Mouse (Mus musculus) gastrocnemius, postnatal 36 days (tissue): ENCODE data around the gene Nt5c3. TPM values are rescaled to one million over a fixed set of nuclear protein-coding genes. Genes with fewer than 3 reads are reported as not detected.
A peak's percentile ranks its signal among the peaks of the same experiment; 100 is the strongest.
"Not testable (repeated sequence)": the region's sequence is repeated elsewhere in the genome, so short reads cannot be mapped to it uniquely, and the experiment has no call there.

ENCODE experiments used
- DNase-seq, 2 experiments: peaks; one replicate each; pipeline ENCODE4 v3.0.0; 2022
- intact Hi-C: fragments of 180-260 bp; cut with DNase I; formaldehyde crosslinking; loops from one replicate; pipeline ENCODE4 v1.15.1; 2025
- total RNA-seq, 2 experiments: library from RNA; stranded (reverse); gene quantifications; 2 replicates each; pipeline ENCODE4 v1.2.3; 2021

The Nt5c3 gene
- total RNA-seq, 2 experiments from 2014 or later = 54.5 to 56.3 TPM

DNA sequence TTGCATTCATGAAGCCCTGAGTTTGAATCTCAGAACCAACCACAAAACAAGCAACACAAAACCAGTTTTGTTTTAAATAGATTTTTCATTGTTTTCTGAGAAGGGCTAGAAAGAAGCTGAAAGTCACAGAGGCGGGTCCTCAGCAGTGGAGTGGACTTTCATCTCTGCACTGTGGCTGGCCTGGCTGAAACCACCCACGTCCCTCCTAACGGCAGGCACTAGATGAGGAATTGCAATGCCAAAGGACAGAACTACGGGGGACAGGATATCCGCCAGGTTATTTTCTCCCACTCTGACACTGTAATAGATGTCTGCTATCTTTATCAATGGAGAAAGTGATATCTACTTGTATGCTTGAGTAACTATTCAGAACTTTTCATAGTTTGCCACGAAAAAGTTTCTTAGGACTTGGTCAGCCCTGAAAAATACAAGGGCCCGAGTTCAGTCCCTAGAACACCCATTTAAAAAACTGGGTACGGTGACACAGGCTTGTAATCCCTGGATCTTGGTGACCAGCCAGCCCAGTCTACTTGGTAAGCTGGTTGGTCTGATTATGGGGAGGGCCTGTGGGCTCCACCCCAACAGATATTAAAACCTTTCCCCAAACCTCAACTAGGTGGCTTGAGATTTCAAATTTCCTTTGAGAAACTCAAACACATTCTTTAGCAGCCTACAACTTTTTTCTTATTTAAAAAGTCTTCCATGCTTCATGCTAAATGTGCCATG, 17.4 kb downstream of the Nt5c3 start:
- intact Hi-C loops = loop anchor here (5.0 kb wide), 1 partner anchor 54 kb away; no protein-coding TSS in a partner anchor
- no peak for DNase-seq

DNA sequence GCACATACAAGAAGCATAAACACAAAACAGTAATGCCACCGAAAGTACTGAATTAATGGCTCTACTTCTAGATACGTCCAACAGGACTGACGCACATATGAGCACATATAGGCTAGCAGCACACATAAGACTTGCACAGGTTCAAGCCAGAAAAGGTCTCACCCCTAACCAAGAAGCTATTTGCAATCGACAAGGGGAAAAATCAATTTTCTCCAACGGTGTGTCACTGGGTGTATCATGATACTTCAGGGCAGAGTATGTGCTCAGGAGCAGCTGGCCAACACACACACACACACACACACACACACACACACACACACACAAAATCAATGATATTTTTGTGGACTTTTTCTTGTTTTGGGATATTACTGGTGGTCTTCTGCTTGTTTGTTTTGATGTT, 18.2 kb downstream of the Nt5c3 start:
- DNase-seq = no peak
- intact Hi-C loops = loop anchor here (5.0 kb wide), 1 partner anchor 53 kb away; no protein-coding TSS in a partner anchor

DNA sequence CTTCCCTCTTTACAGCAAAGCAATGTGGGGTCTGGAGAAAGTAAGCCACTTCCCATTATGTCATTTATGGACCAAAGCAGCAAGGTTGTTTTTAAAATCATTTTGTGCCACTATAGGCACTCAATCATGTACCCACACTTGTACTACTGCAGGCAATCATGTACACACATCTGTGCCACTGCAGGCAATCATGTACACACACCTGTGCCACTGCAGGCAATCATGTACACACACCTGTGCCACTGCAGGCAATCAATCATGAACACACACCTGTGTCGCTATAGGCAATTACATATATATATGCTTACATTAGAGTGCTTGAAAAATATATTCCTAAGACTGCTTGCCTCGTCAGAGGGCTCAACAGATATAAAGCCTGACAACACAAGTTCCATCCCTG, 18.8 kb downstream of the Nt5c3 start:
- DNase-seq = no peak
- intact Hi-C loops = loop anchor here (5.0 kb wide), 1 partner anchor 53 kb away; no protein-coding TSS in a partner anchor

DNA sequence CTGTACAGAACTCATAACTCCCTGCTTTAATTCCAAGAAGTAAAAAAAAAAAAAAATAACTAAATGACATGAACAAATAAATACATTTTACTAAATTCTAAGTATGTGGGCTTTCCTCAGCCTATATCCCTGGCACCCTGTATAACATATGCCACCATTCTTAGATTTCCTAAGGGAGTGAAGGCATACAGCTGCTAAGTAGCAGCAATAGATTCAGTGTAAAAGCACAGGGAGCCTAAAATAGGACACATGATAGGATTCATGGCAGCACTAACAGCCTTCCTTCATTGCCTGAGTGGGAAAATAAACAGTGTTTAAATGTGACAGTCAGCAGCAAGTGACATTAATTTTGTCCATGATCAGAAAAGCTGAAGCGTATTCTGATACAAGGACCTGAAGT, 19.4 kb downstream of the Nt5c3 start:
- no peak for DNase-seq
- intact Hi-C loops = no loop called here

DNA sequence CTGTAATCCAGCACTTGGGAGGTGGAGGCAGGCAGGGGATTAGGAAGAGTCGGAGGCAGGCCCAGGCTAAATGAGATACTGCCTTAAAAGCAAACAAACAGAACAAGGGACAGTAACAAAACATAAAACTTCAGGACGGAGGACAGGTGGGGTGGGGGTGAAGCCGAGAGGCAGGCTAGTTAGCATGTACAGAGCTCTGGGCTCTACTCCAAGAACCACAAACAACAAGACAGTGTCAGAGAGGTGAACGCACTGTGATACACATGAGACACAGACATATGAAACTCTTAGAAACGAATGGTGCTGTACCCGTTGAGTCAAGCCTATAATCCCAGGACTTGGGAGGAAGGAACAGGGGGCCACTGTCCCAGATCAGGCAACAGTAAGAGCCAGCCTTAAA, 19.9 kb downstream of the Nt5c3 start:
- intact Hi-C loops = no loop called here
- no peak for DNase-seq

DNA sequence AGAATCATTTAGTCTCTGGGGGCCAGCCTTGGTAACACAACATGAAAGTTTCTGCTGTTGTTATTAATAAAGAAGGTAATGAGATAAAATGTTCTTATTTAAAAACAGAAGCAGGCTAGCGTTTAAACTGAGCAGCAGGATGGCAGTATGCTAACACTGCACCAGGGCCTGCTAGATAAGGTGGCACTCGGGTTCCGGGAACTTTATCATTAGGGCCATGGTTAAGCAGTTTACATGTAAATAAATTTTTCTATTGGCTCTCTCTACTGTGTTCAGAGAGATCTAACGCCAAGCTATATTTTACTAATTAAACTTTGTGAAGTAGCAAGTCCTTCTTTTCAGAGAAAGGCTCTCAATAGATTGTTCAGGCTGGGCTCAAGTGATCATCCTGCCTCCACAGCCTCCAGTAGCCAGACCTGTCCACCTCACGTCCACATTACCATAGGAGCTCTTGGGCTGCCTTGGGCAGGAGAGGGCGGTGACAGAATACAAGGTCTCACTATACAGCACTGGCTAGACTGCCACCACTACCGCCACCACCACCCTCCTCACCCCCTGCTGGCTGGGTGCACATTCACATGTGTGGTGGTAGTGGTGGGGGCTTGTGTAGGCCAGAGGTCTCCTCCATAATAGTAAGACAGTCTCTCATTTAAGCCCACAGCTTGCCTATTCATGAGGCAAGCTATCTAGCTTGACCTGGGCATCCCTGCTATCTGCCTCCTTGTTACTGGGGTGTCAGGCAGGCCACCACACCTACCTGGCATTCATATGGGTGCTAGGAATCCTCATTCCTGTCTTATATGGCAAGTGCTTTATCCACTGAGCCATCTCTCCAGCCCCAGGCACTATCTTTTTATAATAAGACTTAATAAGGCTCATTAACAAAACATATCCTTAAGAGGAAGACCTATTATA, 20.9 kb downstream of the Nt5c3 start:
- intact Hi-C loops = no loop called here
- no peak for DNase-seq

DNA sequence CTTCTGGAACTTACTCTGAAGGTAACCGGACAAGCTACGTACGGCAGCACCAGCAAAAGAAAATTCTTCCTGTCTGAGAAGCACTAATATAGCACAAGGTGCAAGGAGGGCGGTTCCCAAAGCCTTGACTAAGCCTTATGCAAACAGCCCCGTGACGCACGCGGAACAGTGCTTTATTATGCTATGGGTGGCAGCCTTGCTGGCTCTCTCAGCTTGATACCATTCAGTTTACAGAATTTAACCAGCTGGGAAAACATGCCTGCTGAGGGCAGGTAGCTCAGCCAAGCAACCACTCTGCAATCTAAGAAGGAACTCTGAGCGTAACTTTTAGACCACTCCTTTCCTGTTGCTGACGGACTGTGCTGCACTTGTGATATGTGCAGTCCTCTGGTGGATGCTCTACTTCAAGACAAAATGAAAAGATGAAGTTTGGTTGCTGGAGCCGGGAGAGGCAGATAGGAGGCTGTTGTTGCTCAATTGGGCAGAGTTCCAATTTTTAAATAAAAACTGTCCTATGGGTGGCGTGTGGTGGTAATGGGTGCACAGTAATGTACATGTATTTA, 21.8 kb downstream of the Nt5c3 start:
- intact Hi-C loops = no loop called here
- DNase-seq = peak; percentile 36 to 53

DNA sequence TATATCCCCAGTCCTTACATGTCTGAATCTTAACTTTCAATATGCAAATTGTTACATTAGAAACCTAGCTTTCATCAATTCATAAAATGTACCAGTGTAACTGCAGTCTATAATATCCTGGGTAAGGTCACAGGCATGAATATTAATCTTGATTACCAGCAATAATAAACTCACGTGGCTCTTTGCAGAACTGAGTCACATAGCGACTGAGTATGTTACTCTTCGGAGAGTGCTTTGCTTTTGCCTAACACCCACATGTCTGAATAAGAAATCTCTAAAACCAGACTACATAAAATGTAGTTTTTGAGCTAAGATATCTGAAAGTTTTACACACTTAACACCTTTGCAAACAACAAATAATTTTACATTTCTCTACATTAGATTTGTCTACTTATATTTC, 22.4 kb downstream of the Nt5c3 start:
- no peak for DNase-seq
- intact Hi-C loops = no loop called here

DNA sequence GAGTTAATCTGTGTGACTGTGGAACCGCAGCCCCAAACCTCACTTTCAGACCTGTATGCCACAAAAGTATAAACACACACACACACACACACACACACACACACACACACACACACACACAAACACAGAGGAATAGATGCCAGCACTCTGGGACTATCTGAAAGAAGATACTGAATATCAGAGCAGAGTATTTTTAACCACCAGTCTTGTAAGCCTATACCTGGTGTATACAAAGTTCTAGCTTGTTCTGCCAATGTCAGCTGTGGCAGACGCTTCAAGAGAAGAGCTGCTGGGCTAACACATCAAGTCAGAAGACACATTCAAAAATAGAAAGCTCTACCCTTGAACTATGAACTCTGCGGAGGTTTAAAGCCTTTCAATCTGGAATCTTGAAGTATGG, 24.1 kb downstream of the Nt5c3 start:
- DNase-seq = peak; percentile 25 to 32
- intact Hi-C loops = no loop called here

DNA sequence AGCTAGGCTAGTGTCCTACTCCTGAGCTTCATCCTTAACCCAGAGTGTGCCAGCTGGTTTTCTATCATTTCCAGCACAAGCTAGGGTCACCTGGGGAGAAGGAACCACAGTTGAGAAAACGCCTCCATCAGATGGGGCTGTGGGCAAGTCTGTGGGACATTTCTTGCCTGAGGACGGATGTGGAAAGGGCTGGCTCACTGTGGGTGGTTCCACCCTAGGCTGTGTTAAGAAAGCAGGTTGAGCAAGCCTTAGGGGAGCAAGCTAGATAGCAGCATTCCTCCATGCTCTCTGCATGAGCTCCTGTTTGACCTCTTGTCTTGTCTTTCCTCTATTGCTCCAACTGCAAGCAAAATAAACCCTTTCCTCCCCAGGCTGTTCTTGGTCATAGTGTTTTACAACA, 33.0 kb downstream of the Nt5c3 start:
- intact Hi-C loops = no loop called here
- DNase-seq = no peak

DNA sequence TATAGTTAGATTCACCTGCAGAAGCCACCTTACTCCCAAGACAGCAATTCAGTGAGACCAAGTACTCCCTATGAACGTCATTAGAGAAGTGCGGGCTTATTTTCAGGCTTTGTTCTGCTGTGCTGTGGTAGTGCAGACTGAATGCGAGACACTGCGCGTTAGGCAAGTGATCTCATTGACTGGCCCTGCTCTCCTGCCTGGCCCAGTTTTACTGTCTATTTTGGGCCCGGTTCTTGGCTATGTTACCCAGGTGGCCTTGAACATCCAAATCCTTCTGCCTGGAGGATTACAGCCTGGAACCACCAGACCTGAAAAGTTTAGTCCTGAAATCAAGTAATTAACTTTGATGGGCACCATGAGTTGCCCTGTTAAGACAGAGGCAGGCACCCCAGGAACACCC, 35.2 kb downstream of the Nt5c3 start:
- intact Hi-C loops = no loop called here
- no peak for DNase-seq

DNA sequence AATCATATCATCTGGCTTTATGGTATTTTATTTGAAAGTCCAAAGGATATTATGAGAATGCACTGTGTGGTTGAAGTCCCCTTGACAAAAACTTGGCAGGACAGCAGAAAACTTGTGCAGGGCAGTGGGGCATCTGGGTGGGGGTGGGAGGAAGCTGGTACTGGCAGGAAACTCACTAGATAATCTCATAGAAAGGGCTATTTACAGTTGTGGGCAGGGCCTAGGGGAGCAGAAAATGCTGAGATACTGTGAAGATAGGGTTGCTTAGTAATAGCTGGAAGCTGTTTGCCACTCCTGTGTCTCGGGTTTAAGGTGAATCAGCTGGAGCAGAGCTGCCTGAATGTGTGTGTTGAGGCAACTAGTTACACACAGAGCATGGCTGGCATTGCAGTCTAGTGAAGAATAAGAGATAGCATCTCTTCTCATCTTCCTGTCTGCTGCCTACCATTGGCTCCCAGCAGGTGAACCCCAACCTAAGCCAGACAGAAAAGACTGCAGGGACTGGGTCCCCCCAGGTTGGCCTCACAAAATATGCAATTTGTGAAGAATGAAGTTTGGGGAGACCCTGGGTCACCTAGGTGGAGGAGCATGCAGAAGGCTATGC, 44.3 kb downstream of the Nt5c3 start:
- intact Hi-C loops = no loop called here
- no peak for DNase-seq

DNA sequence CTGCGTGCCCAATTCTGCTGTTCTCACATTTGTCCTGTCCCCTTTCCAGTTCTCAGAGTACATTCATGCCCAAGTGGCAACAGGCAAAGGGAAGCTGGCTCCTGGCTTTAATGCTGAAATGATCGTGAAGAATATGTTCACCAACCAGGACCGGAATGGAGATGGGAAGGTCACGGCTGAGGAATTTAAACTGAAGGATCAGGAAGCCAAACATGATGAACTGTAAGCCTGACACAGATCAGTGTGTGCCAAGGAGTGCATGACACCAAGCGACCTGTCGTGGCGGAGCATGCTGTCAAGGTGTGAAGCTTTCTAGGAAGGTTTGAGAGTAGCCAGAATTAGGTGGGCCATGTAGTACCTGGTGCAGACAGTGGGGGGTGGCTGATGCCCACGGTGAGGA, 45.7 kb downstream of the Nt5c3 start:
- intact Hi-C loops = no loop called here
- DNase-seq = no peak

DNA sequence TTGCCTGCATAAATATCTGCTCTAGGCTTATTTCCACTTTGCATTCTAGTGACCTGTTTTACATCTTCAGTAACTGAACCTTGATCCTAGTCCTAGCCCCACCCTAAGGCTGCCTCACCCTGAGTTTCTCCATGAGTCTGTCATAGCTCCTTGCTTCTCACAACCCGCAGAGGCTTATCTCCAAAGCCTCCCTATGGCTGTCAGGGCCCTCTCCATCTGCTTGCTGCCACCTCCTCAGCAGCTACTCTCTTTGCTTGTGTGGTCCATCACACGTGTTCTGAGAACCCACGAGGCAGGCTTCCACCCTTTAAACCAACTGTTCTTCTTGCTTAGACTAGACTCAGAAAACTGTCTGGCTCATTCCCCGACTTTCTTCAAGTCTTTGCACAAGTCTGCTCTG, 46.9 kb downstream of the Nt5c3 start:
- intact Hi-C loops = no loop called here
- DNase-seq = no peak

DNA sequence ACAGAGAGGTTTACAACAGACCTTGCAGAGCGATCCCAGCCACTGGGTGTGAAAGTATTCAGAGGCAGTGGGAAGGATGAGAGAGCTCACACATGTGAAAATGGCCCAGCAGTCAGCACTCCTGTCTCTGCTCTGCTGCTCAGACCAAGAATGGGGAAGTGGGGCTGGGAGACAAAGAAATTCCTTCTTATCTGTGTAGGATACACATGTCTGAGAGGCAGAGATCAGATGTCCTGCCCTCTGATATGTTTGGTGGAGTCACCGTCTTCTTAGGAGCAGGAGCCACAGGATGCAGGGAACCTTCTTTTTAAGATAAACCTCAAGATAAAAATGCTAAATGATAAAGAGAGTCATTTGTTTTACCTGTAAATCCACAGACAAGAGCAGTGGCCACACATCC, 53.7 kb downstream of the Nt5c3 start:
- DNase-seq = no peak
- intact Hi-C loops = no loop called here

DNA sequence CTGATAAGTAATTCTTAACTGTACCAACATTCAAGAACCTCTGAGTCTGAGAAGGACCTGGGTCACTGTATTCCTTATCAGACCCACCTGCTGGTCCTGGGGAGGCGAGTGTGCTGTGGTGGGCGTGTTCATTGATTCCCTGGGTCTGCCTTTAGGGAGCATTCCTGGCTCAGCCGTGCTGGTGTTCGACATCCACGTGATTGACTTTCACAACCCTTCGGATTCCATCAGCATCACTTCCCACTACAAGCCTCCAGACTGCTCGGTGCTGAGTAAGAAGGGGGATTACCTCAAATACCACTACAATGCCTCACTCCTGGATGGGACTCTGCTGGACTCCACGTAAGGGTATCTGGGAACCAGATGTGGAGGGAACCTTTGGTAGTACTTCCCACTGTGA, 55.2 kb downstream of the Nt5c3 start:
- intact Hi-C loops = no loop called here
- DNase-seq = no peak

DNA sequence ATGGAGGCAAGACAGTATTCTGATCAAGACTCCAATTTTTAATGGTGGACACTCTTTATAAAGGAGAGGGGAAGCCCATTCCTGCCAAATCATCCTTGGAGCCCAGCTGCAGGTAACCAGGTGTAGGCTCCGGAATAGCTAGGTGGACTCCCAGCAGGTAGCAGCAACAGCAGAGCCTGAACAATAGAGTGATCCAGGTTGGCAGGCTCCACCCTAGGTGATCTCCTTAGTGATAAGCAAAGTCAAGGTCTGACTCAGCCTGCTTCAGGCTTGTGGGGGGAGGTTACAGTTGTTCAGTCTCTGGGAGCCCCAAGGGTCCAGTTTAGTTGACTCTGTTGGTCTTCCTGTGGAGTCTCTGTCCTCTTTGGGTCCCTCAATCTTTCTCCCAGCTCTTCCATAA, 56.8 kb downstream of the Nt5c3 start:
- intact Hi-C loops, DNase-seq: not testable (repeated sequence)

DNA sequence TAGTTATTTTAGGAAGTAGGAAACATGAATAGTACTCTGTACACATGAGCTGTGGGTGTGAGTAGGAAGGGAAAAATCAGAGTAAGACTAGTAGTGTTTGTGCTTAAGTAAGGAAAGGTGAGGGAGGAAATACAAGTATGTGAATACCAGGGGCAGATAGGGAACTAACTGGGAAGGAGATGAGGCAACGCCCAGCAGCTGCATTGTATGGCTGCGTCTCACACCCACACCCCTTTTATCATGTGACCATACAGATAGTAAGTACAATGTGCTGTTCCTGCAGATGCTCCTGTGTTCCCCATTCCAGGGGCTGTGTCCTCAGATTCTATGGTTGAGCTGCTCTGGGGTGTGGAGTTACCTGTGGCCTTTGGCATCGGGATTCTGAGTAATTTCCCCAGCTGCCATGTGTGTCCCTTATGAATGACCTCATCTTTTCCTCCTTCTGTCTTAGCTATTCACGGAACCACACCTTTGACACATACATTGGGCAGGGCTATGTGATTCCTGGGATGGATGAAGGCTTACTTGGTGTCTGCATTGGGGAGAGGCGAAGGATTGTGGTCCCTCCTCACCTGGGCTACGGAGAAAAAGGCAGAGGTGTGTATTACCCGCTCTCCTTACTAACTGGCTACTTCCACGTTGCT, 63.4 kb downstream of the Nt5c3 start:
- intact Hi-C loops = no loop called here
- no peak for DNase-seq

DNA sequence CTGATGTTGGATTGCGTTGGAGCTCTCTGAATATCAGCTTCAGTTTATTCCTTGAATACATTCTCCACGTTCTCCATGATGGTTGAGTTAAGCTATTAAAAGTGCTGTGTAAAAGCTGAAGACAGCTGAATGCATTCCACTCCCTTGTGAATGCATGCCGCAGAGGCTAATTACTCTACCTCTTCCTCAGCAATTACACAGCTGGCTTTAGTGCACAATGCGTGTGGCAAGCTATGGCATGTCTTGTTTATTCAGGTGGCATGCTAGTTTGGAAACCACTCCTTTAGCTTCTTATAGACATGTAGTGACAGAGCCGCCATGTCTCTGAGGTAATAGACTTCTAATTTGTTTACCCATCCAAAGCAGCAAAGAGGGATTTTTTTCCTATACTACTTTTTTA, 67.0 kb downstream of the Nt5c3 start:
- no peak for DNase-seq
- intact Hi-C loops = no loop called here

DNA sequence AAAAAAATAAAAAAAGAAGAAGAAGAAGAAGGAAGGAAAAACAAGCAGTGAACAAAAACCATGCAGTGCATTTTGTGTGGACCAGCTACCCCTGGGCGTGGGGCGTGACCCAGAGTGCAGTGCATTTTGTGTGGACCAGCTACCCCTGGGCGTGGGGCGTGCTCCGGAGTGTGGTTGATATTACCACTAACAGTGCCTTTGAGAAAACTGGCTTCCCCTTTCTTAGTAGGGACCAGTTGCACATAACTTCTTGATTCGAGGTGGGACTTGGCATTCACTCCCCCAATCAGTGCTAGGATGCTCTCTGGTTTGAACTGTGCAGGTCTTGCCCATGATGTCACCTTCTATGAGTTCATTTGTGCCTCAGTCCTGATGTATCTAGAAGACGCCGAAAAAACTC, 68.9 kb downstream of the Nt5c3 start:
- intact Hi-C loops = loop anchor here (5.0 kb wide), 1 partner anchor 52 kb away; no protein-coding TSS in a partner anchor
- no peak for DNase-seq
